Mouse (Mus musculus): ENCODE results near the gene Olfr907.

DNA sequence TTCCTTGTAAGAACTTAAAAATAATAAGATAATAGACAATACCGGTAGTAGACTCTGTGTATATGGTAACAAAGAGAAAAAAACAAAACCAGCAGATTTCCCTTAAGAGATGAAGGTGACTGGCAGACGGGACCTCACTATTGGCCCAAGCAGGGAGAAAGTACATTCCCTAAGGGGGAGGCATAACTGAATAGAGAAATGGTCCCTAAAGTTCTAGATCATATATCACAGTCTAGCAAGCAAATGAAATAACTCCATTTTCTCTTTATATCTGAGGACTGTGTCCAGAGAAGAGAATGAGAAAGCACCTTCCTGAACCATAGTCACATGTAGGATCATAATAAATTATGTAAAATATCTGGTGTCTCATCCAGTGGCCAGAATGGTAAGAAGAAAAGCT, at the start of gene Olfr907:
- no peak for TF ChIP-seq POLR2A (IDR thresholded peaks at IDR 0.05; ENCODE audit: borderline replicate concordance, low read depth, low read length)
- no peak for TF ChIP-seq CTCF (IDR thresholded peaks at IDR 0.05; ENCODE audit: low read depth, low read length)
